Mouse (Mus musculus): Measurements from ENCODE around the gene Kcnma1. TPM values are rescaled to one million over a fixed set of nuclear protein-coding genes. Genes with fewer than 3 reads are reported as not detected.

Gene Kcnma1
- polyA plus RNA-seq, 1 experiment from 2014 or later = 0.39 TPM

DNA sequence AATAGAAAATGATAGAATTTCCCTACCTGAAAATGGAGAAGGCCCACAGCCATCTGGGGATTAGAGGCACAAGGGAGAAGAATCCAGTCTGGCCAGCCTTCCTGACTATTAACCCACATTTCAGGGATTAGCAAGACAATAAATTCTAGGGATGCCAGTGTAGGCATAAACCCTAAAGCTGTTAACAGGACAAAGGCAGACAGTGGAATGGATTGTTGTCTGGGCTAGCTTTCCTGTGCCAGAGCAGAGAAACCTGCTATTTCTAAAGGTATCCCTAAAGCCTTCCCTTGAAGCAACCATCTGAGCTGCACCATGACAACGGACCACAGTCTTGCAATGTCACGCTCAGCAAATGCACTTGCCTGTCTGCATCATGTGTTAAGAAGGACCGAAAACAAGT lies 642.3 kb downstream of the Kcnma1 start:
- ATAC-seq (replicated peaks; ENCODE audit: insufficient number of reproducible peaks, low FRiP score, low TSS enrichment) = no peak
- H3K27me3 ChIP-seq (ENCODE audit: control insufficient read depth, insufficient read depth, low read length) = no peaks in the 10 kb centered on the region
- H3K9ac ChIP-seq (ENCODE audit: low read depth, low read length) = no peak overlapping the region
- no peak overlapping the region for H3K27ac ChIP-seq (ENCODE audit: low read depth, low read length)
- WGBS (ENCODE audit: insufficient replicate concordance) = 74% methylated on average over 3 of the region's 3 CpGs
- no peak overlapping the region for H3K4me3 ChIP-seq (ENCODE audit: low read depth, low read length)
- H3K36me3 ChIP-seq (ENCODE audit: control insufficient read depth, insufficient read depth, low read length) = no peaks in the 10 kb centered on the region
- H3K4me2 ChIP-seq = no peak overlapping the region
- no peaks in the 10 kb centered on the region for H3K4me1 ChIP-seq (ENCODE audit: control insufficient read depth, insufficient read depth, low read length)
- H3K9me3 ChIP-seq (replicated peaks; ENCODE audit: control insufficient read depth, low read length) = no peaks in the 10 kb centered on the region

DNA sequence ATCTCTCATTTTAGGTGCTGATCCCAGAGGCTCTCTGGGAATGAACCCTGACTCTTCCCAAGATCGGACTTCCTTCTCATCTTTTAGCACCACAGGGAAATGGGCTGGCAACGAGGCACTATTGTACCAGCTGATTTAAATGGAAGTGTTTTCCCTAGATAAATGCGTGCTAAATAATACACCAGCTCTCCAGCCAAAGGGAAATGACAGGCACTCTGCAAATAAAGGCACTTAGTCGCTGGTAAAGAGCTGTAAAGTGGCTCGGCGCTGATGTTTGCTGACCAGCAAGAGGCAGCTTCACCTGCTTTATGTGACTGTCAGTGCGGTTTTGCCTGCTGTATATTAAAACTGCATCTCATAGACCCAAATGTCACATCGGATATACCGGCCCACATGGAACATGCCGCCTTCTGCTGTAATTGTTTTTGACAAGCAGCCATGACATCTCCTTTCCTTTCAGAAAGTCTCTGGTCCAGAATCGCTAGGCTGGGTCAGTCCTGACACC lies 653.7 kb downstream of the Kcnma1 start:
- no peaks in the 10 kb centered on the region for H3K27me3 ChIP-seq (ENCODE audit: control insufficient read depth, insufficient read depth, low read length)
- WGBS (ENCODE audit: insufficient replicate concordance) = 65% methylated on average over 11 of the region's 11 CpGs
- no peak for ATAC-seq (replicated peaks; ENCODE audit: insufficient number of reproducible peaks, low FRiP score, low TSS enrichment)
- no peaks in the 10 kb centered on the region for H3K9me3 ChIP-seq (replicated peaks; ENCODE audit: control insufficient read depth, low read length)
- H3K36me3 ChIP-seq (ENCODE audit: control insufficient read depth, insufficient read depth, low read length) = no peaks in the 10 kb centered on the region
- H3K4me2 ChIP-seq = no peak overlapping the region
- H3K4me1 ChIP-seq (ENCODE audit: control insufficient read depth, insufficient read depth, low read length) = no peaks in the 10 kb centered on the region
- no peak overlapping the region for H3K9ac ChIP-seq (ENCODE audit: low read depth, low read length)
- H3K4me3 ChIP-seq (ENCODE audit: low read depth, low read length) = no peak overlapping the region
- no peak overlapping the region for H3K27ac ChIP-seq (ENCODE audit: low read depth, low read length)

DNA sequence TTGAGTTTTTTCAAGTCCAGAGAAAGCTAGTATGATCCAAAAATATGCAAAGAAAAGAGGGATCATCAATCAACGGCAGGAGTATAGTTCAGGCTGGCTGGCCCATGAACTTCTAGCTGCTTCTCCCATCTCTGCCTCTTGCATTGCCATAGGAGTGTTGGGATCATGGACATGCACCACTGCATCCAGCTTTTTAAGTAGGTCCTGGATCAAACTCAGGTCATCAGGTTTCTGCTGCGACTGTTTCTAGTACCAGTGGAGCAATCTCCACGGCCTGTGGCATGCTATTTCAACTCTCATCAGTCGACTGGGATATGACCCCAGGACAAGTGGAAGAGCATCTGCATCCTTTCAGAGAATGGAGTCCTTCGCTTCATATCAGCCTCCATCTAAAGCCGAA lies 655.5 kb downstream of the Kcnma1 start:
- no peaks in the 10 kb centered on the region for H3K36me3 ChIP-seq (ENCODE audit: control insufficient read depth, insufficient read depth, low read length)
- H3K9me3 ChIP-seq (replicated peaks; ENCODE audit: control insufficient read depth, low read length) = no peaks in the 10 kb centered on the region
- 83% methylated on average over 6 of the region's 6 CpGs for WGBS (ENCODE audit: insufficient replicate concordance)
- no peak for ATAC-seq (replicated peaks; ENCODE audit: insufficient number of reproducible peaks, low FRiP score, low TSS enrichment)
- no peak overlapping the region for H3K4me2 ChIP-seq
- H3K27me3 ChIP-seq (ENCODE audit: control insufficient read depth, insufficient read depth, low read length) = no peaks in the 10 kb centered on the region
- H3K4me3 ChIP-seq (ENCODE audit: low read depth, low read length) = no peak overlapping the region
- no peak overlapping the region for H3K27ac ChIP-seq (ENCODE audit: low read depth, low read length)
- H3K4me1 ChIP-seq (ENCODE audit: control insufficient read depth, insufficient read depth, low read length) = no peaks in the 10 kb centered on the region
- H3K9ac ChIP-seq (ENCODE audit: low read depth, low read length) = no peak overlapping the region

DNA sequence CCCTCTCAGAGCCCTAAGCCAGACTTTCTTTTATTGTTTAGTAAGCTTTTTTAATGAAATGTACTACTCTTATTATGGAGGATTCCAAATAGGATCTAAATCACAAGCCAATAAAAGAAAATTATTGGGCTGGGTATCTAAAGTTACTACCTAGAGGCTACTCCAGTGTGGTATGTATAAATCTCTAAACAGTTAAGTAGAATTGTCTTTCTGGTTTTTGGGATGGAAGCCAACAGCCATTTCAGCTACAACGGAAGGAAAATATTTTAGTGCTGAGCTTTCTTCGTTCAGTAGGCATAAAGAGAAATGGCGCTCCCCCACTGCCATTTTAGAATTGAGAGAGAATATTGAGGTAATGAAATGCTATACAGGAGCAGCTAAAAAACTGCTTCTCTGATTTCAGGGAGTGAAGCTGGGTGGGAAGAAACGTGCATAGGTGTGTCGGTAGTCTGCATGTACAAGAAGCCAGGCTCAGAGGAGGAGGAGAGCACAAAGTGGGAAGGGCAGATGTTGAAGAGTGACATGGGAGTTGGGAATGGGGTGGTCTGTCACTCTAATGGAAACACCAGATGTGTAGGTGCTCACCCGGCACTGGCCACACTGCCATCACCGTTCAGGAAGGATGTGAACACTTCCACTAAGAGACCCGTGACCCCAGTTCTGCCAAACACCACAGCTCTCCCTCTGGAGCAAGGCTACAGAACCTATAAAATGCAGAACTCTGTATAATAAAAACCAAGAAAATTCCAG lies 656.6 kb downstream of the Kcnma1 start:
- no peak overlapping the region for H3K4me3 ChIP-seq (ENCODE audit: low read depth, low read length)
- H3K27ac ChIP-seq (ENCODE audit: low read depth, low read length) = no peak overlapping the region
- H3K36me3 ChIP-seq (ENCODE audit: control insufficient read depth, insufficient read depth, low read length) = no peaks in the 10 kb centered on the region
- WGBS (ENCODE audit: insufficient replicate concordance) = 77% methylated on average over 8 of the region's 8 CpGs
- H3K4me1 ChIP-seq (ENCODE audit: control insufficient read depth, insufficient read depth, low read length) = no peaks in the 10 kb centered on the region
- no peaks in the 10 kb centered on the region for H3K27me3 ChIP-seq (ENCODE audit: control insufficient read depth, insufficient read depth, low read length)
- ATAC-seq (replicated peaks; ENCODE audit: insufficient number of reproducible peaks, low FRiP score, low TSS enrichment) = no peak
- H3K9me3 ChIP-seq (replicated peaks; ENCODE audit: control insufficient read depth, low read length) = no peaks in the 10 kb centered on the region
- H3K9ac ChIP-seq (ENCODE audit: low read depth, low read length) = no peak overlapping the region
- no peak overlapping the region for H3K4me2 ChIP-seq

DNA sequence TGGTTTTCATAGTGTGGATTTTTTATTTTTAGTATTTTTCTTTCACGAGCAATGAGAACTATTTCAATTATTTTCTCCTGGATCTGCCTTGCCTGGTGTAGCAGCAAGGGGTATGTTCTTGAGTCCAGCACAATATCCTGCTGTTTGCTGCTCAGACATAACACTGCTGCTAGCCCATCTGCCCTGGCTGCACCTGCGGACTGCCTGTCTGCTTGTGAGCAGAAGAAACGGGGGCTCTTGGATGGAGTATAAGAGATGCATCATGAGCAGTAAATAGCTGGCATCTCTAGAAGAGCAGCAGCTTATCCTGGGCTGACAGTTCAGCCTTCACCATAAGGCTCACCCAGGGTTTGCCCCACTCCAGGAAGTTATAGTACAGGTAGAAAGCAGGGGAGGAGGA lies 687.5 kb downstream of the Kcnma1 start:
- Histone ChIP-seq H3K9ac (ENCODE audit: low read depth, low read length) (no peak overlapping the region), H3K4me1 (ENCODE audit: control insufficient read depth, insufficient read depth, low read length) (no peaks in the 10 kb centered on the region), H3K4me2 (no peak overlapping the region), H3K4me3 (ENCODE audit: low read depth, low read length) (no peak overlapping the region), H3K36me3 (ENCODE audit: control insufficient read depth, insufficient read depth, low read length) (no peaks in the 10 kb centered on the region), H3K27ac (ENCODE audit: low read depth, low read length) (no peak overlapping the region), H3K27me3 (ENCODE audit: control insufficient read depth, insufficient read depth, low read length) (no peaks in the 10 kb centered on the region), H3K9me3 (replicated peaks; ENCODE audit: control insufficient read depth, low read length) (no peaks in the 10 kb centered on the region)
- no peak for ATAC-seq (replicated peaks; ENCODE audit: insufficient number of reproducible peaks, low FRiP score, low TSS enrichment)
- WGBS (ENCODE audit: insufficient replicate concordance) = 64% methylated on average over 3 of the region's 3 CpGs

DNA sequence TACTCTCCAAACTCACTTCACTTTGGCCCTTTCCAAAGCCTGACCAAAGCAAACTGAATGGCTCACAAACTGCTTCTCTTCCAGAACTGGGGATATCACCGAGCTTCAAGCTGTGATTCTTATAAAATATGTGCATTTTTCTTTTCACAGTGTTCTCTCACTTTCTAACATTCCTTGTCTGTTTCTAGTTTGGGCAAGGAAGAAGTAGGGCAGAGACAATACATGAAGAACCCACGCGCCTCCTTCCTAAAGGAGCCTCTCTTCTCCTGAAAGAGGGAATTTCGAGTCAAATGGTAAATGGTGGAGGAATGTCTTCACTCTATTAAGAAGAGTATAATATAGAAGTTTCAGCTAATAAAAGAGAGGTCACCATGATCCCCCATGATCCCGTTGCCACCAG lies 709.0 kb downstream of the Kcnma1 start:
- Histone ChIP-seq H3K36me3 (ENCODE audit: control insufficient read depth, insufficient read depth, low read length) (no peaks in the 10 kb centered on the region), H3K9me3 (replicated peaks; ENCODE audit: control insufficient read depth, low read length) (no peaks in the 10 kb centered on the region), H3K4me2 (no peak overlapping the region), H3K9ac (ENCODE audit: low read depth, low read length) (no peak overlapping the region), H3K27me3 (ENCODE audit: control insufficient read depth, insufficient read depth, low read length) (no peaks in the 10 kb centered on the region), H3K4me1 (ENCODE audit: control insufficient read depth, insufficient read depth, low read length) (no peaks in the 10 kb centered on the region), H3K27ac (ENCODE audit: low read depth, low read length) (no peak overlapping the region), H3K4me3 (ENCODE audit: low read depth, low read length) (no peak overlapping the region)
- ATAC-seq (replicated peaks; ENCODE audit: insufficient number of reproducible peaks, low FRiP score, low TSS enrichment) = no peak
- WGBS (ENCODE audit: insufficient replicate concordance) = 76% methylated on average over 5 of the region's 5 CpGs

DNA sequence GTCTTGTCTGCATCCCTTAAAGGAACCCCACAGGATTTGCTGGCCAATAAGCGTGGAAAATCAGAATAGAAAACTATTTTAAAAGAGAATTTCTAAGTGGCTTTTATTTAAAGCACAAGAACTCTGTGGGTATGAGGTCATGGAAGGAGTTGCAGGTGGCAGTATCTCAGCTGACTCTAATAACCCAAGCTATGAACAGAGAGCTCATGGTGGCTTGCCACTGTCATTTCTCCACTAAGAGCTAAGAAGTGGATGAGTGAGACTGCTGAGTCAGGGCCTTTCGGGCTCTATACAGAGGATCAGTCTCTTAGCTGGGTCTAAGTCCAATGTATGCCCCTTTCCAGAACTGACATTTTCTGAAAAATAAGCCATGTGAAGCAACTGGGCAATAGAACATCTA lies 713.8 kb downstream of the Kcnma1 start:
- no peaks in the 10 kb centered on the region for H3K4me1 ChIP-seq (ENCODE audit: control insufficient read depth, insufficient read depth, low read length)
- 79% methylated on average over 2 of the region's 2 CpGs for WGBS (ENCODE audit: insufficient replicate concordance)
- H3K27me3 ChIP-seq (ENCODE audit: control insufficient read depth, insufficient read depth, low read length) = no peaks in the 10 kb centered on the region
- no peak overlapping the region for H3K9ac ChIP-seq (ENCODE audit: low read depth, low read length)
- no peak overlapping the region for H3K4me2 ChIP-seq
- no peak for ATAC-seq (replicated peaks; ENCODE audit: insufficient number of reproducible peaks, low FRiP score, low TSS enrichment)
- no peak overlapping the region for H3K27ac ChIP-seq (ENCODE audit: low read depth, low read length)
- H3K36me3 ChIP-seq (ENCODE audit: control insufficient read depth, insufficient read depth, low read length) = no peaks in the 10 kb centered on the region
- no peaks in the 10 kb centered on the region for H3K9me3 ChIP-seq (replicated peaks; ENCODE audit: control insufficient read depth, low read length)
- no peak overlapping the region for H3K4me3 ChIP-seq (ENCODE audit: low read depth, low read length)

DNA sequence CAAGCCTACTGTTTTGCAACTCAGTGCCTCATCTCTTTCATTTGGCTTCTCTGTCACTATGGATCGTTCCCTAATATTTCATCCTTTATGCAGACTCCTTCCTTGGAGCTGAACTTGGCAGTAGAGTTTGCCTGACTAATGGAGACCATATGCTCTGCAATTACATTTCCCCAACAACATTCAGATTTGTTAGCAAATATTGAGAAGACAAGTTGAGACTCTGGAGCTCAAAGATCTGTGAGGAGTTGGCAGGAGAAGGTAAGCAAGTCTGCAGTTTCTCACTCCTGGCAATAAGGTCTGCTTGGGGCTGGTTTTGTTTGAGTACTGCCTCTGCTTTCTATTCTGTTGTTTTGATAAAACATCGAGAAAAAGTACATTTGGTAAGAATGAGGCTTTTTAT lies 723.7 kb downstream of the Kcnma1 start:
- H3K27ac ChIP-seq (ENCODE audit: low read depth, low read length) = no peak overlapping the region
- no peak for ATAC-seq (replicated peaks; ENCODE audit: insufficient number of reproducible peaks, low FRiP score, low TSS enrichment)
- H3K27me3 ChIP-seq (ENCODE audit: control insufficient read depth, insufficient read depth, low read length) = no peaks in the 10 kb centered on the region
- no peak overlapping the region for H3K9ac ChIP-seq (ENCODE audit: low read depth, low read length)
- no peaks in the 10 kb centered on the region for H3K36me3 ChIP-seq (ENCODE audit: control insufficient read depth, insufficient read depth, low read length)
- WGBS (ENCODE audit: insufficient replicate concordance) = 75% methylated on average over 2 of the region's 2 CpGs
- no peaks in the 10 kb centered on the region for H3K4me1 ChIP-seq (ENCODE audit: control insufficient read depth, insufficient read depth, low read length)
- H3K4me2 ChIP-seq = no peak overlapping the region
- H3K4me3 ChIP-seq (ENCODE audit: low read depth, low read length) = no peak overlapping the region
- no peaks in the 10 kb centered on the region for H3K9me3 ChIP-seq (replicated peaks; ENCODE audit: control insufficient read depth, low read length)

Measured in heart, embryonic 11.5 days (tissue).